Mouse (Mus musculus) spleen, adult 18-20 months (tissue): ENCODE results near the gene Psmd2.

Source experiments
- DNase-seq, 2 experiments: peaks; one replicate each; pipeline ENCODE4 v3.0.0; 2022; ENCODE audit warnings: mixed read lengths in 2 of 2

The Psmd2 gene

GRCm38 (mm10) chr16:20651076-20651946 is at the start of gene Psmd2:
TSS of gene Psmd2 (plus strand) at chr16:20651652.
- peak; percentile 88 to 97 for DNase-seq

- no peak for DNase-seq
Measured at GRCm38 (mm10) chr16:20604705-20605104, 46.7 kb upstream of the Psmd2 start.

GRCm38 (mm10) chr16:20610501-20611356 is 40.7 kb upstream of the Psmd2 start:
- peak; percentile 52 to 70 for DNase-seq

- DNase-seq, result peak; percentile 75 to 79
Measured at GRCm38 (mm10) chr16:20611357-20612227, 39.9 kb upstream of the Psmd2 start, which contains the start of the genes Eef1akmt4, Gm49333 and Alg3. TSS of gene Eef1akmt4 (plus strand) at chr16:20611593. TSS of gene Gm49333 (plus strand) at chr16:20611610. TSS of gene Alg3 (minus strand) at chr16:20611735.

- no peak for DNase-seq
Measured at GRCm38 (mm10) chr16:20619541-20620398, 31.7 kb upstream of the Psmd2 start.

- no peak for DNase-seq
Measured at GRCm38 (mm10) chr16:20620399-20620735, 31.1 kb upstream of the Psmd2 start.

- no peak for DNase-seq
Measured at GRCm38 (mm10) chr16:20620751-20621190, 30.7 kb upstream of the Psmd2 start.

GRCm38 (mm10) chr16:20621191-20621990 is 30.1 kb upstream of the Psmd2 start, which contains the start of gene Camk2n2:
TSS of gene Camk2n2 (minus strand) at chr16:20621287.
- peak; percentile 48 to 67 for DNase-seq

- DNase-seq, result no peak
Measured at GRCm38 (mm10) chr16:20621991-20622685, 29.3 kb upstream of the Psmd2 start.

- no peak for DNase-seq
Measured at GRCm38 (mm10) chr16:20623211-20623610, 28.2 kb upstream of the Psmd2 start.

- no peak for DNase-seq
Measured at GRCm38 (mm10) chr16:20628871-20629391, 22.5 kb upstream of the Psmd2 start.

- no peak for DNase-seq
Measured at GRCm38 (mm10) chr16:20629731-20630634, 21.5 kb upstream of the Psmd2 start, which contains the start of gene Ece2. TSS of gene Ece2 (plus strand) at chr16:20629828.

GRCm38 (mm10) chr16:20637410-20637809 is 14.0 kb upstream of the Psmd2 start:
- DNase-seq, result no peak

- DNase-seq, result no peak
Measured at GRCm38 (mm10) chr16:20638367-20638766, 13.1 kb upstream of the Psmd2 start.

GRCm38 (mm10) chr16:20642161-20642560 is 9.3 kb upstream of the Psmd2 start:
- DNase-seq, result peak in 1 of 2 experiments; percentile 56

- no peak for DNase-seq
Measured at GRCm38 (mm10) chr16:20643911-20644310, 7.5 kb upstream of the Psmd2 start.

GRCm38 (mm10) chr16:20651947-20652310 is 477 bp downstream of the Psmd2 start:
- DNase-seq, result no peak

- no peak for DNase-seq
Measured at GRCm38 (mm10) chr16:20653315-20653714, 1.9 kb downstream of the Psmd2 start.
